Mouse (Mus musculus) hindbrain, embryonic 12.5 days (tissue): ENCODE results near the gene Sowahc. TPM values are rescaled to one million over a fixed set of nuclear protein-coding genes. Genes with fewer than 3 reads are reported as not detected.

Experiments used
- ATAC-seq: fragments of 200-750 bp; cut with Nextera tagmentation; 2 replicates; pipeline ENCODE4 v1.8.0; 2017; ENCODE audit warnings: moderate TSS enrichment; ENCODE audit not compliant: low FRiP score
- H3K27ac ChIP-seq: fragments of 300-500 bp; sonication (generic); 2 replicates; pipeline ENCODE4 v1.5.1; 2016; ENCODE audit warnings: mild to moderate bottlenecking
- H3K27me3 ChIP-seq: fragments of 300-500 bp; sonication (generic); 2 replicates; pipeline ENCODE4 v1.6.1; 2016; ENCODE audit warnings: mild to moderate bottlenecking
- H3K36me3 ChIP-seq: fragments of 300-500 bp; sonication (generic); 2 replicates; pipeline ENCODE4 v1.6.1; 2016; ENCODE audit warnings: mild to moderate bottlenecking
- H3K4me1 ChIP-seq: fragments of 300-500 bp; sonication (generic); 2 replicates; pipeline ENCODE4 v1.6.1; 2016
- H3K4me2 ChIP-seq: fragments of 300-500 bp; sonication (generic); replicated peaks from 2 replicates; pipeline ENCODE4 v1.6.1; 2016; ENCODE audit warnings: mild to moderate bottlenecking
- H3K4me3 ChIP-seq: fragments of 300-500 bp; sonication (generic); 2 replicates; pipeline ENCODE4 v1.5.1; 2016; ENCODE audit warnings: mild to moderate bottlenecking
- H3K9ac ChIP-seq: fragments of 300-500 bp; sonication (generic); 2 replicates; pipeline ENCODE4 v1.6.1; 2016; ENCODE audit warnings: mild to moderate bottlenecking, moderate library complexity
- H3K9me3 ChIP-seq: fragments of 300-500 bp; sonication (generic); replicated peaks from 2 replicates; pipeline ENCODE4 v1.6.1; 2016; ENCODE audit warnings: mild to moderate bottlenecking
- WGBS: fragments of 180-500 bp; shearing (Covaris S2); methylation state at CpG from one replicate; pipeline ENCODE4 v1.1.7; 2016; 5-methylcytosine and 5-hydroxymethylcytosine counted together
- polyA plus RNA-seq: library from polyadenylated mRNA; unstranded; fragments of >200 nt; fragmentation: Nextera tagmentation; extraction: Ambion mirVana; gene quantifications from 2 replicates; pipeline ENCODE4 v1.2.1, GENCODE M21; 2016

Gene Sowahc
- polyA plus RNA-seq, 1 experiment from 2014 or later = 19.6 TPM

GRCm38 (mm10) chr10:59229205-59229820 lies 7.6 kb downstream of the Sowahc start:
- Histone ChIP-seq H3K9ac (no peak overlapping the region), H3K27me3 (no peaks in the 10 kb centered on the region), H3K4me2 (no peak overlapping the region), H3K4me1 (no peaks in the 10 kb centered on the region), H3K36me3 (no peaks in the 10 kb centered on the region), H3K9me3 (no peaks in the 10 kb centered on the region), H3K27ac (no peak overlapping the region), H3K4me3 (no peak overlapping the region)
- no peak for ATAC-seq
- WGBS = 88% methylated on average over 4 of the region's 4 CpGs

GRCm38 (mm10) chr10:59235227-59235626 lies 13.5 kb downstream of the Sowahc start:
- no peaks in the 10 kb centered on the region for H3K4me1 ChIP-seq
- no peak overlapping the region for H3K4me2 ChIP-seq
- no peak for ATAC-seq
- H3K9ac ChIP-seq = no peak overlapping the region
- no peaks in the 10 kb centered on the region for H3K9me3 ChIP-seq
- no peaks in the 10 kb centered on the region for H3K27me3 ChIP-seq
- 88% methylated on average over 2 of the region's 2 CpGs for WGBS
- no peak overlapping the region for H3K4me3 ChIP-seq
- no peak overlapping the region for H3K27ac ChIP-seq
- no peaks in the 10 kb centered on the region for H3K36me3 ChIP-seq

- Histone ChIP-seq H3K27ac (no peak overlapping the region), H3K36me3 (no peaks in the 10 kb centered on the region), H3K4me3 (no peak overlapping the region), H3K9me3 (no peaks in the 10 kb centered on the region), H3K27me3 (no peaks in the 10 kb centered on the region), H3K4me1 (no peaks in the 10 kb centered on the region), H3K9ac (no peak overlapping the region), H3K4me2 (no peak overlapping the region)
- 69% methylated on average over 4 of the region's 4 CpGs for WGBS
- ATAC-seq = no peak
These were observed 14.1 kb downstream of the Sowahc start for GRCm38 (mm10) chr10:59235847-59236246.

GRCm38 (mm10) chr10:59236486-59236885 lies 14.7 kb downstream of the Sowahc start:
- Histone ChIP-seq H3K27ac (no peak overlapping the region), H3K4me3 (no peak overlapping the region), H3K27me3 (no peaks in the 10 kb centered on the region), H3K4me1 (no peaks in the 10 kb centered on the region), H3K9ac (no peak overlapping the region), H3K36me3 (no peaks in the 10 kb centered on the region), H3K9me3 (no peaks in the 10 kb centered on the region), H3K4me2 (no peak overlapping the region)
- ATAC-seq = no peak
- WGBS = 85% methylated on average over 6 of the region's 6 CpGs

- Histone ChIP-seq H3K4me3 (no peak overlapping the region), H3K27ac (no peak overlapping the region), H3K27me3 (no peaks in the 10 kb centered on the region), H3K36me3 (no peaks in the 10 kb centered on the region), H3K9me3 (no peaks in the 10 kb centered on the region), H3K4me1 (no peaks in the 10 kb centered on the region), H3K9ac (no peak overlapping the region), H3K4me2 (no peak overlapping the region)
- 49% methylated on average over 3 of the region's 3 CpGs for WGBS
- no peak for ATAC-seq
These were observed 16.0 kb downstream of the Sowahc start for GRCm38 (mm10) chr10:59237757-59238156.

GRCm38 (mm10) chr10:59241141-59241541 lies 19.4 kb downstream of the Sowahc start:
- no peaks in the 10 kb centered on the region for H3K9me3 ChIP-seq
- no peak for ATAC-seq
- no peak overlapping the region for H3K9ac ChIP-seq
- no peaks in the 10 kb centered on the region for H3K27me3 ChIP-seq
- H3K4me1 ChIP-seq = no peaks in the 10 kb centered on the region
- no peak overlapping the region for H3K4me3 ChIP-seq
- no peak overlapping the region for H3K4me2 ChIP-seq
- WGBS = 61% methylated on average over 3 of the region's 3 CpGs
- no peak overlapping the region for H3K27ac ChIP-seq
- H3K36me3 ChIP-seq = no peaks in the 10 kb centered on the region

- H3K27me3 ChIP-seq = no peaks in the 10 kb centered on the region
- no peak overlapping the region for H3K27ac ChIP-seq
- no peaks in the 10 kb centered on the region for H3K4me1 ChIP-seq
- H3K36me3 ChIP-seq = no peaks in the 10 kb centered on the region
- no peaks in the 10 kb centered on the region for H3K9me3 ChIP-seq
- H3K4me2 ChIP-seq = no peak overlapping the region
- no peak overlapping the region for H3K4me3 ChIP-seq
- 77% methylated on average over 3 of the region's 3 CpGs for WGBS
- no peak for ATAC-seq
- no peak overlapping the region for H3K9ac ChIP-seq
These were observed 27.8 kb downstream of the Sowahc start for GRCm38 (mm10) chr10:59249531-59249930.

- WGBS = 83% methylated on average over 2 of the region's 2 CpGs
- Histone ChIP-seq H3K4me3 (no peak overlapping the region), H3K9me3 (no peaks in the 10 kb centered on the region)
These were observed 28.9 kb downstream of the Sowahc start for GRCm38 (mm10) chr10:59250679-59251078.

DNA sequence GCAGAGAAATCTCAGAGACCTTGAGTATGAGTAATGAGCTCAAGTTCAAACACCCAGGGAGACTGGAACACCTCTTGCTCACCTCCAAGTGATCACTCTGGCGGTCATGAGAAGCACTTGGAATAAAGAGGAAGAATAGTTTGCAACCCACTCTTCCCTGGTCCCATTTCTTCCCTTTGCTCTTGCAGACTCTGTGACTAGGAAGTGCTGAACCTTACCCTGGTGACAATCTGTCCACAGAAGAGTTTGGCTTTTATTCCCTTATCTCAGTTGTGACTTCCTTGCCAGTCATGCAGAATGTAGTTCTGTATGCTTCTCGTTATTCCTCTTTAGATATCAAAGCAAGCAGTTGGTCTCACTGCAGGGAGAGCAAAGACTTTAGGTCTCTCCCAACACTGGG lies 30.2 kb downstream of the Sowahc start:
- Histone ChIP-seq H3K9ac (no peak overlapping the region), H3K27ac (no peak overlapping the region), H3K27me3 (no peaks in the 10 kb centered on the region), H3K4me1 (no peaks in the 10 kb centered on the region), H3K9me3 (no peaks in the 10 kb centered on the region), H3K36me3 (no peaks in the 10 kb centered on the region), H3K4me3 (no peak overlapping the region), H3K4me2 (no peak overlapping the region)
- no peak for ATAC-seq
- 79% methylated on average over 2 of the region's 2 CpGs for WGBS

More at GRCm38 (mm10) chr10:59250679-59251078, 28.9 kb downstream of the Sowahc start:
- Histone ChIP-seq H3K36me3 (no peaks in the 10 kb centered on the region), H3K4me2 (no peak overlapping the region), H3K4me1 (no peaks in the 10 kb centered on the region), H3K27ac (no peak overlapping the region), H3K9ac (no peak overlapping the region), H3K27me3 (no peaks in the 10 kb centered on the region)
- ATAC-seq = no peak

GRCm38 (mm10) chr10:59252396-59252795 lies 30.6 kb downstream of the Sowahc start:
- Histone ChIP-seq H3K9me3 (no peaks in the 10 kb centered on the region), H3K9ac (no peak overlapping the region), H3K4me2 (no peak overlapping the region), H3K4me3 (no peak overlapping the region), H3K27ac (no peak overlapping the region), H3K36me3 (no peaks in the 10 kb centered on the region), H3K4me1 (no peaks in the 10 kb centered on the region), H3K27me3 (no peaks in the 10 kb centered on the region)
- no peak for ATAC-seq
- 79% methylated on average over 8 of the region's 8 CpGs for WGBS

DNA sequence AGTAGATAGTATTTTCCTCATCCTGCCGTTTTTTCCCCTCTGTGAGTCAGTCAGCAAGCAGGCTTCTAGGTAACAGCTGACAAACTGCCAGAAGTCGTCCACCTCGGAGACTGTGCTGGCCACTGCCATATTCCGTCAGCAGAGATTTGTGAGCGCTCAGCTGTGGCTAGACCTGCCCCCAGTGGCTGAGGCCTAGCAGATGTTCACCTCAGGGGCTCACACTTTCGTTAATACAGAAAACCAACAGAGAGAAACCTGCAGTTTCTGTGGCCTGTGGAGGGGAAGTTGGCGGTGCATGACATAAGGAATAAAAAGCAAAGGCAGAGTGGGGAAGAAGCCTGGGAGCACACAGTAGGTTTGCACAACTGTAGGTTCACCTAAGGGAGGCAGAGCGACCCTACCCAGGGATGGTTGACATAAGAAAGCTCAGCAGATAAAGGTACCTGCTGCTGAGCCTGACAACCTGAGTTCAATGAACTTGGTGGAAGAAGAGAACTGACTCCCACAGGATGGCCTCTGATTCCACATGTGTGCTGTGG lies 31.9 kb downstream of the Sowahc start:
- Histone ChIP-seq H3K4me1 (no peaks in the 10 kb centered on the region), H3K36me3 (no peaks in the 10 kb centered on the region), H3K27ac (no peak overlapping the region), H3K4me2 (no peak overlapping the region), H3K9ac (no peak overlapping the region), H3K9me3 (no peaks in the 10 kb centered on the region), H3K27me3 (no peaks in the 10 kb centered on the region), H3K4me3 (no peak overlapping the region)
- WGBS = 74% methylated on average over 8 of the region's 8 CpGs
- no peak for ATAC-seq

DNA sequence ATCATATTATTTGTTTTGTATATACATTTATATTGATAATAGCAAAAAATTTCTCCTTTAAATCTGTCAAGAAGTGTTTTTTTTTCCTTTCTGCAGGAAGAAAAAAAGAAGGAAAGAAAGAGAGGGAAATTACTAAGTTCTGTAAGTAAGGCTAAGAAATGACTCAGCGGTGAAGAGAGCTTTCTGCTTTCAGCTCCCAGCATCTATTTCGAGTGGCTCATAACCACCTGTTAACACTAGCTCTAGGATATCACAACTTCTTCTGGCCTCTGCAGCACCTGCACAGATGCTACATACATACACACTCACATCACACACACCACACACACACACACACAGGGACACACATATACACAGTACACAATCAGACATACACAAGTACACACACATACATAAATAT lies 34.8 kb downstream of the Sowahc start:
- Histone ChIP-seq H3K9me3 (no peaks in the 10 kb centered on the region), H3K4me2 (no peak overlapping the region), H3K4me3 (no peak overlapping the region), H3K27ac (no peak overlapping the region), H3K4me1 (no peaks in the 10 kb centered on the region), H3K9ac (no peak overlapping the region), H3K36me3 (no peaks in the 10 kb centered on the region), H3K27me3 (no peaks in the 10 kb centered on the region)
- WGBS = 95% methylated on average over 2 of the region's 2 CpGs
- ATAC-seq = no peak

GRCm38 (mm10) chr10:59259572-59259971 lies 37.8 kb downstream of the Sowahc start:
- WGBS = 83% methylated on average over 6 of the region's 6 CpGs

More at GRCm38 (mm10) chr10:59259572-59259971, 37.8 kb downstream of the Sowahc start:
- ATAC-seq = no peak
- Histone ChIP-seq H3K36me3 (no peaks in the 10 kb centered on the region), H3K4me3 (no peak overlapping the region), H3K9ac (no peak overlapping the region), H3K27me3 (no peaks in the 10 kb centered on the region), H3K9me3 (no peaks in the 10 kb centered on the region), H3K27ac (no peak overlapping the region), H3K4me1 (peaks cover 4% of the 10 kb centered on the region; the same call in 1 of the 2 replicates), H3K4me2 (no peak overlapping the region)
